Mouse (Mus musculus) CH12.LX (cell line): ENCODE results near the gene Shld1. TPM values are rescaled to one million over a fixed set of nuclear protein-coding genes. Genes with fewer than 3 reads are reported as not detected.

ENCODE experiments used
- DNase-seq: peaks from one replicate; pipeline ENCODE4 v3.0.0-alpha.2; 2013; ENCODE audit errors: extremely low read depth
- H3K27ac ChIP-seq: 2 replicates; pipeline ENCODE4 v1.5.1; 2012; ENCODE audit warnings: low read depth, mild to moderate bottlenecking, control low read depth, moderate library complexity; ENCODE audit not compliant: insufficient read depth
- H3K27me3 ChIP-seq: replicated peaks from 2 replicates; pipeline ENCODE3; 2012; ENCODE audit warnings: inconsistent platforms
- H3K36me3 ChIP-seq, 2 experiments: replicated peaks in 1 of 2; 2 replicates each; pipeline versions ENCODE3 to v1.6.1; 2012; ENCODE audit warnings: inconsistent platforms in 1 of 2, low read length in 1 of 2, mild to moderate bottlenecking in 1 of 2, mixed read lengths in 1 of 2, moderate library complexity in 1 of 2; ENCODE audit not compliant: control insufficient read depth in 1 of 2, insufficient read depth in 1 of 2
- H3K4me1 ChIP-seq, 2 experiments: 2 replicates each; pipeline ENCODE4 v1.6.1; 2012; ENCODE audit warnings: inconsistent platforms in 1 of 2, moderate library complexity in 1 of 2; ENCODE audit not compliant: insufficient read depth in 2 of 2, control insufficient read depth in 1 of 2
- H3K4me2 ChIP-seq: 2 replicates; pipeline ENCODE4 v1.6.1; 2012; ENCODE audit warnings: low read depth, mild to moderate bottlenecking, control low read depth; ENCODE audit not compliant: poor library complexity, insufficient read depth, severe bottlenecking
- H3K4me3 ChIP-seq, 3 experiments: fragments of 150-350 bp in 1 of 3; sonication (generic) in 1 of 3; replicated peaks in 1 of 3; 2 replicates each; pipeline versions ENCODE3 to v1.5.1; 2011 to 2012; ENCODE audit warnings: low read depth in 2 of 3, low read length in 2 of 3, mild to moderate bottlenecking in 2 of 3, moderate library complexity in 2 of 3, control low read depth in 1 of 3, improper control_type of control experiment in 1 of 3, inconsistent platforms in 1 of 3, mixed read lengths in 1 of 3; ENCODE audit not compliant: poor library complexity in 1 of 3
- H3K79me2 ChIP-seq: replicated peaks from 2 replicates; pipeline ENCODE4 v1.6.1; 2012; ENCODE audit warnings: mild to moderate bottlenecking, moderate library complexity; ENCODE audit not compliant: control insufficient read depth, poor library complexity, insufficient read depth, severe bottlenecking; ENCODE audit errors: extremely low read depth
- H3K9ac ChIP-seq: 2 replicates; pipeline ENCODE4 v1.6.1; 2012; ENCODE audit warnings: low read depth, mild to moderate bottlenecking, control low read depth, moderate library complexity; ENCODE audit not compliant: insufficient read depth
- H3K9me3 ChIP-seq: replicated peaks from 2 replicates; pipeline ENCODE3; 2012; ENCODE audit warnings: low read length, inconsistent platforms, mixed read lengths
- BHLHE40 ChIP-seq: IDR thresholded peaks from 2 replicates; pipeline ENCODE4 v1.6.1; 2011; ENCODE audit warnings: mild to moderate bottlenecking, low read depth, low read length, improper control_type of control experiment
- CHD2 ChIP-seq: IDR thresholded peaks from 2 replicates; pipeline ENCODE4 v1.6.1; 2011; ENCODE audit warnings: low read length, improper control_type of control experiment
- ETS1 ChIP-seq: conservative IDR thresholded peaks from 2 replicates; pipeline ENCODE4 v1.6.1; 2012; ENCODE audit warnings: low read depth, mild to moderate bottlenecking, inconsistent platforms, low read length, improper control_type of control experiment, moderate library complexity
- GABPA ChIP-seq: IDR thresholded peaks from 2 replicates; pipeline ENCODE4 v1.6.1; 2012; ENCODE audit warnings: low read depth, low read length, improper control_type of control experiment, inconsistent platforms; ENCODE audit not compliant: insufficient replicate concordance
- HCFC1 ChIP-seq: IDR thresholded peaks from 2 replicates; pipeline ENCODE4 v1.6.1; 2012; ENCODE audit warnings: low read depth, mild to moderate bottlenecking, inconsistent platforms, low read length, improper control_type of control experiment
- JUN ChIP-seq: IDR thresholded peaks from 2 replicates; pipeline ENCODE4 v1.6.1; 2011; ENCODE audit warnings: low read depth, mild to moderate bottlenecking, low read length, improper control_type of control experiment, moderate library complexity; ENCODE audit not compliant: insufficient read depth
- MAX ChIP-seq: IDR thresholded peaks from 2 replicates; pipeline ENCODE4 v1.6.1; 2011; ENCODE audit warnings: low read length, improper control_type of control experiment
- MYC ChIP-seq: IDR thresholded peaks from 2 replicates; pipeline ENCODE4 v1.6.1; 2011; ENCODE audit warnings: low read depth, mild to moderate bottlenecking, improper control_type of control experiment, low read length
- PAX5 ChIP-seq: IDR thresholded peaks from 2 replicates; pipeline ENCODE4 v1.6.1; 2012; ENCODE audit warnings: low read length, inconsistent platforms, mixed read lengths
- SIN3A ChIP-seq: IDR thresholded peaks from 2 replicates; pipeline ENCODE4 v1.6.1; 2012; ENCODE audit warnings: low read length, improper control_type of control experiment, inconsistent platforms
- TCF12 ChIP-seq: IDR thresholded peaks from 2 replicates; pipeline ENCODE4 v1.6.1; 2014; ENCODE audit warnings: low read depth, mild to moderate bottlenecking, inconsistent platforms, low read length, improper control_type of control experiment
- UBTF ChIP-seq: IDR thresholded peaks from 2 replicates; pipeline ENCODE4 v1.6.1; 2012; ENCODE audit warnings: low read depth, mild to moderate bottlenecking, inconsistent platforms, low read length, improper control_type of control experiment, moderate library complexity
- USF2 ChIP-seq: conservative IDR thresholded peaks from 2 replicates; pipeline ENCODE4 v1.6.1; 2011; ENCODE audit warnings: low read depth, low read length, improper control_type of control experiment
- dilution Hi-C: fragments of 300-500 bp; cut with MboI; formaldehyde crosslinking; loops from 2 replicates; pipeline ENCODE4 v1.14.3; 2020; ENCODE audit warnings: low sequenced_read_pairs; ENCODE audit not compliant: extremely low pct_unique_long_range_greater_than_20kb, extremely low pct_ligation_motif_present
- in situ Hi-C: fragments of 300-500 bp; cut with MboI; formaldehyde crosslinking; loops from 3 replicates; pipeline ENCODE4 v1.14.3; 2019; ENCODE audit warnings: low sequenced_read_pairs, low pct_ligation_motif_present, low pct_unique_long_range_greater_than_20kb, mixed read lengths
- polyA plus RNA-seq: library from polyadenylated mRNA; unstranded; fragments of >175 nt; gene quantifications from 2 replicates; pipeline ENCODE4 v1.2.1, GENCODE M21; 2012; ENCODE audit warnings: low read depth; ENCODE audit not compliant: insufficient read length
- total RNA-seq, 2 experiments: library from RNA; depleted of rRNA; stranded (reverse); fragments of 300-350 nt in 1 of 2; fragments of >200 nt in 1 of 2; gene quantifications; 2 replicates each; pipeline ENCODE4 v1.2.3; 2012 to 2014

The Shld1 gene
- total and polyA plus RNA-seq, 3 experiments = 5.7 to 12.6 (median 9.3) TPM

- H3K27me3 ChIP-seq = no peaks in the 10 kb centered on the region
- no peak overlapping the region for H3K27ac ChIP-seq
- H3K9ac ChIP-seq = no peak overlapping the region
- no peak for DNase-seq
- H3K9me3 ChIP-seq = no peaks in the 10 kb centered on the region
- in situ Hi-C loops = loop anchor here (25.0 kb wide), 1 partner anchor 412 kb away; no protein-coding TSS in a partner anchor
- no peaks in the 10 kb centered on the region for H3K79me2 ChIP-seq
- dilution Hi-C loops = no loop called here
- peaks cover 0 to 2% of the 10 kb centered on the region in 2 experiments for H3K36me3 ChIP-seq
- no peak for TF ChIP-seq HCFC1
- no peak for TF ChIP-seq PAX5
- TF ChIP-seq MAX = no peak
- TF ChIP-seq ETS1 = no peak
- TF ChIP-seq TCF12 = no peak
- TF ChIP-seq UBTF = no peak
- no peak for TF ChIP-seq GABPA
- no peak for TF ChIP-seq JUN
- TF ChIP-seq SIN3A = no peak
- peaks cover 16 to 39% of the 10 kb centered on the region in 2 experiments for H3K4me1 ChIP-seq
- H3K4me3 ChIP-seq = no peak overlapping the region
- no peak overlapping the region for H3K4me2 ChIP-seq
Measured at GRCm38 (mm10) chr2:132724561-132724960, 37.8 kb downstream of the Shld1 start.

GRCm38 (mm10) chr2:132725376-132725905, 38.7 kb downstream of the Shld1 start:
- Histone ChIP-seq H3K79me2 (no peaks in the 10 kb centered on the region), H3K9me3 (no peaks in the 10 kb centered on the region), H3K4me3 (no peak overlapping the region), H3K27me3 (no peaks in the 10 kb centered on the region), H3K36me3 (peaks cover 0 to 2% of the 10 kb centered on the region in 2 experiments), H3K4me1 (peaks cover 16 to 31% of the 10 kb centered on the region in 2 experiments), H3K27ac (no peak overlapping the region), H3K9ac (no peak overlapping the region), H3K4me2 (peak overlapping the region; percentile 37)
- no peak for DNase-seq
- in situ Hi-C loops (no loop called here), dilution Hi-C loops (no loop called here)
- TF ChIP-seq BHLHE40 = peak; percentile 62
- TF ChIP-seq CHD2 = no peak
- TF ChIP-seq USF2 = no peak

- Histone ChIP-seq H3K27ac (no peak overlapping the region), H3K4me3 (no peak overlapping the region), H3K4me1 (peaks cover 13 to 28% of the 10 kb centered on the region in 2 experiments), H3K27me3 (no peaks in the 10 kb centered on the region), H3K79me2 (no peaks in the 10 kb centered on the region), H3K9ac (no peak overlapping the region), H3K9me3 (no peaks in the 10 kb centered on the region)
- no peak for DNase-seq
- TF ChIP-seq MYC = no peak
- TF ChIP-seq, all 38 proteins: peak for 0
- dilution Hi-C loops (no loop called here), in situ Hi-C loops (no loop called here)
- Histone ChIP-seq H3K36me3 (peaks cover 0 to 2% of the 10 kb centered on the region in 2 experiments), H3K4me2 (no peak overlapping the region)
Measured at GRCm38 (mm10) chr2:132726156-132726555, 39.4 kb downstream of the Shld1 start.
